Mouse (Mus musculus): ENCODE measurements around the gene Mdm1. TPM values are rescaled to one million over a fixed set of nuclear protein-coding genes. Genes with fewer than 3 reads are reported as not detected.
A peak's percentile ranks its signal among the peaks of the same experiment; 100 is the strongest.

The Mdm1 gene
- total RNA-seq, 2 experiments from 2014 or later, result 9.5 to 10.5 TPM

DNA sequence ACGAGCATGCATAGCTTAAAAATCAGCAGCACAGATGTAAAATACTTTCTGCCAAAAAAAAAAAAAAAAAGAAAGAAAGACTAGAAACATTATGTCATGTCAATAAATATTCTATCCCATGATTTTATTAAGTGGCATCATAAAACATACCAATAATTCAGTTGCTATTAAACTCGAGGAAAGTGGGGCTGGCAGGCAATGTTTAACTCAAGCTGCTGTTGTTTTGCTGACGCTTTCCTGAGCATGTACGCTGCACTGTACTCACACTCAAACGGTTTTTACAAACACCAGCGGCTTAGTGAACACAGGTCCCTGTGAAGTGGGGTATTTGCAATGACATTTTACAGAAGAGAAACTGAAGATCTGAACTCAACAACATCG is 30.7 kb upstream of the Mdm1 start:
- no peak for TF ChIP-seq CTCF (conservative IDR thresholded peaks at IDR 0.05)
- H3K4me3 ChIP-seq, result no peak overlapping the region
- DNase-seq (ENCODE audit: low spot score in 2 of 2), result no peak
- H3K27ac ChIP-seq, result no peak overlapping the region

DNA sequence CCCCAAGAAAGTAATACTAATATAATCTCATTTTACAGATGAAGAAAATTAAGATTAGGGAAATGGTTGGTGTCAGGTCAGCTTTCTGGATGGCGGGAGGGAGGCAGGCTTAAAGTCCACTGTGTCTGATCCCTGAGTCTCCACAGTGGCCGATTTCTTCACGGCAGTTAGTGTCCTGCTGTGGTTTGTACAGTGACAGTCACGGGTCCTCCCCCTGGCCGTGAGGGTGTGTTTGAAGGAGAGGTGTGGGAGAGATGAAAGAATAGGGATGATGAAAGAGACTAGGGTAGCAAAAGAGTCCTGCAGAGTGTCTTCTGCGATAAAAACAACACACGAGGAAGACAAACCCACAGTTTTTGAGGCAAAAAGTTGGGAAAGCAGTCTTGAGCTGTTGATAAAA is 30.0 kb upstream of the Mdm1 start:
- Histone ChIP-seq H3K4me3 (no peak overlapping the region), H3K27ac (no peak overlapping the region)
- DNase-seq (ENCODE audit: low spot score in 2 of 2), result no peak
- no peak for TF ChIP-seq CTCF (conservative IDR thresholded peaks at IDR 0.05)

DNA sequence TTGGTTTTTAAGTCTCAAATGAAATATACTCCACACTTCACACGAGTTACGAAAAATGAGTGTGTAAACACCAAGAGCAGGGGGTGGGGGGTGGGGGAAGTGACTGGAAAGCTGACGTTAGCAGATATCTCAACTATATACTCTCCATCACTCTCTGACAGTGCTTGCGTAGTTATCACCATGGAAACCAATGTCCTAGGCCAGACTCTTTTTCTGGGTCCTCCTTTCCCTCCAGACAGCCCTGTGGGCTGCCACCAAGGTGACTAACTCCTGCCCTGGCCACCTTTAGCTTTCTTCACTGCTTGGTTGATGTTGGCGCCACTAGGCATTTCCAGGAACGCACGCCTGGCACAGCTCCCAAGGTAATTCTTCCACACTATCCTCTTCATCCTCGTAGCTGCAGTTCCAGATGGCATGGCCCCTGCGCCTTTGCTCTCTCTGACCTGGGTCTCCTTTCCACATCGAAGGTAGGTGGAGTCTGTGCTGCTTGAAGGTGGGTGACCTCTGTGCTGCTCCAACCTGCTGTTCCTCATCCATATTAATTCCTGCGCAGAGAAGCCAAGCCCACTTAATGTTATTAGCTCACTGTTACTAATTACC is 29.2 kb upstream of the Mdm1 start:
- no peak for TF ChIP-seq CTCF (conservative IDR thresholded peaks at IDR 0.05)
- DNase-seq (ENCODE audit: low spot score in 2 of 2), result no peak
- no peak overlapping the region for H3K27ac ChIP-seq
- H3K4me3 ChIP-seq, result no peak overlapping the region

DNA sequence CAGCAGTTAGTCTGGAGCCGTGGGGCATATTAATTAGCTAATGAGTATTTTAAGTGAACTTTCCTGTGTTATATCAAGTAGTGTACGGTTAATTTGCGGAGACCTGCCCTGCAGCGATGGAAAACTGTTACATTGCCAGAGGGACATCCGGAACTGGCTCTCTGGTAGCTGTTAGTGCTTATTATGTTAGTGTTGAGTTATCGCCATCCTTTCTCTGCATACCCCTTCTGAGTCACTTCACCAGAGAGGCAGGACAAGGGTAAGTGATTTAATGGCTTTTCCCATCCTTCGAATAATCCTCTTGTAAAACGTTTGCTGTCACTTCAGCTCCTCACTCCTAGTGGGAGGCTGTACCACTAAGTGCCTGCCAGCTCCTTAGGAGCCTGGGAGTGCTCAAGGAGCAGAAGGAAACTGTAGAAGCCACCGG is 28.3 kb upstream of the Mdm1 start:
- Histone ChIP-seq H3K4me3 (no peak overlapping the region), H3K27ac (no peak overlapping the region)
- no peak for DNase-seq (ENCODE audit: low spot score in 2 of 2)
- no peak for TF ChIP-seq CTCF (conservative IDR thresholded peaks at IDR 0.05)

DNA sequence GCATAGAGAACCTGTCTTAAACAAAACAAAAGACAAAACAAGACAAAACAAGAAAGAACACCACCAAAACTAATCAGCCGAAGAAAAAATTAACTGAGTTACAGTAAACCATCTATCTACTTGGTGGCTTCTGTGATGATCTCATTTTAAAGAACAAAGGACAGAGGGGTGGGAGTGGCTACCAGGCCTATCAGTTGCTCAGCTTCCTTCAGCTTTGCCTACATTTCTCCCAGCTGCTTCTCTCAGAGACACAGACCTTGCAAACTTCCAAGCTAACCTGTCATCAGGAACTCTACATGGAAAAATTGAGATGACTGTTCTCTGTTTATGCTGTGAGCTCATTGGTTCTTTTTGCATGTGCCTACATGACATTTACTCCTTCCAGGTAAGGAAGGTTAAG is 27.3 kb upstream of the Mdm1 start:
- no peak for TF ChIP-seq CTCF (conservative IDR thresholded peaks at IDR 0.05)
- no peak overlapping the region for H3K4me3 ChIP-seq
- H3K27ac ChIP-seq, result no peak overlapping the region
- DNase-seq (ENCODE audit: low spot score in 2 of 2), result no peak

DNA sequence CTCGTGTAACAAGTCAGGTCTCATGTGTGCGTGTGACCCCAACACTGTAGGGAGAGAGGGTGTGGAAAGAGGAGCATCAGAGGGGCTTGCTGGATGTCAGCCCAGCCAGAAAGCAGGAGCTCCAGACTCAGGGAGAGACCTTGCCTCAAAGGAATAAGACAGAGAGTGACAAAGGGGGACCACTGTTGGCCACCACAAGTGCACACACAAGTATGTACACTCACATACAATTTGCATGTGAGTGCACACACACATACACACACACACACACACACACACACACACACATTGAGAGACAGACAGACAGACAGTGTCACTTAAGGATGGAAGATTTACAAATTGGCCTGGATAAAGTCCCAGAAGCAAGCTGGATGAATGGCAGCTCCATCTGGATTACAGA is 25.2 kb upstream of the Mdm1 start:
- Histone ChIP-seq H3K27ac (no peak overlapping the region), H3K4me3 (no peak overlapping the region)
- TF ChIP-seq CTCF (conservative IDR thresholded peaks at IDR 0.05), result no peak
- no peak for DNase-seq (ENCODE audit: low spot score in 2 of 2)

DNA sequence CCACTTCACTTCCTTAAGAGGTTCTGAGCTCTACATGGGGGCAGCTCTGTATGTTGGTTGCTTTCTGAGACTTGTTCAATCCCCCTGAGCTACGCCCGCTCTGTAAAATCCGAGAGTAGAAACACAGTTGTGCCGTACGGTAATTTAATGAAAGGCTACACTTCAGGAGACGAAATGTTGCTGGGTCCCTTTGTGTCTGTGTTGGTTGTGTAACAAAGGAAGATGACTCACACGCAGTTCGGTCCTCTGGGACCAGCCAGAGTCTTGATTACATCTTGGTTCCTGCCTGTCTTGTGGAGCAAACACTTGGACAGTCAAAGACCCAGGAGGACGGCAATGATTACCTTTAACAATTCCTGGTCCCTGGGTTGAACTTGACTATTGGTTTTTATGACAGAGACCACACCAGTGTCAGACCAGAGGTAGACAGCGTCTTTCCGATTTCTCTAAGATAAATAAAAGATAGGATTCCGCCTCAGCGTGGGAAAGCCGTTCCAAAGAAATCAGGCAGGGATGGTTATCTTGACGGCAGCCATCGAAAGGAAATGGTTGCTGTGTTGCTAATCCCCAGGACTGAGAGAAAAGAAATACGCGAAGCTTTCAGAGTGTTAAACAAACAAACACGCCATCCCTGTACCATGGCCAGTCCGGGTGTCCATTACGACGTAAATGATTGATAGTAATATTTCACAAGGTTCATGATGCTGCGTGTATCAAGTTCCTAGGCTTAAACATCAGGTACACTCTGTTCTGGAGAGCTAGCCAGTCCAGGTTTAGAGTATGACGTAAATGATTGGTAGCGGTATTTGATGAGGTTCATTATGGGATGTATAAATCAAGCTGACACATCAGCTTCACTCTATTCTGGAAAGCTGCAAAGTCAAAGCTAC is 20.3 kb upstream of the Mdm1 start:
- Histone ChIP-seq H3K27ac (peak overlapping the region; percentile 74; the same call in 1 of the 2 replicates), H3K4me3 (no peak overlapping the region)
- no peak for DNase-seq (ENCODE audit: low spot score in 2 of 2)
- no peak for TF ChIP-seq CTCF (conservative IDR thresholded peaks at IDR 0.05)

DNA sequence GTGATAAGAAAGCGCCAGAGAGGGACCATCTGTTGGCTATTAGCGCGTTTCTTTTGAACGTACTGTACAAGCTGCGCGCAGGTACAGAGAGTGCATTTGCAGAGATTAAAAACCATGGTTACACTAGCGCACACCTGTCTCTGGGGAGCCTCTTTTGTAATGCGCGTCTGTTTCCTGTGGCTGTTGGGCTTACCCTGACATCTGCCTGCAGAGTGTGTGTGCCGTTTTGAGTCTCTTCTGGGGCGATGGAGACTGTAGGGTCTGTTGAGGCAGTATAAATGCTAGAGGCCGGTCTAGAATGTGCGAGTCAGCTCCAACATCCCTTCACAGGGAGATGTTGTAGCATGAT is 19.7 kb upstream of the Mdm1 start:
- H3K4me3 ChIP-seq, result no peak overlapping the region

DNA sequence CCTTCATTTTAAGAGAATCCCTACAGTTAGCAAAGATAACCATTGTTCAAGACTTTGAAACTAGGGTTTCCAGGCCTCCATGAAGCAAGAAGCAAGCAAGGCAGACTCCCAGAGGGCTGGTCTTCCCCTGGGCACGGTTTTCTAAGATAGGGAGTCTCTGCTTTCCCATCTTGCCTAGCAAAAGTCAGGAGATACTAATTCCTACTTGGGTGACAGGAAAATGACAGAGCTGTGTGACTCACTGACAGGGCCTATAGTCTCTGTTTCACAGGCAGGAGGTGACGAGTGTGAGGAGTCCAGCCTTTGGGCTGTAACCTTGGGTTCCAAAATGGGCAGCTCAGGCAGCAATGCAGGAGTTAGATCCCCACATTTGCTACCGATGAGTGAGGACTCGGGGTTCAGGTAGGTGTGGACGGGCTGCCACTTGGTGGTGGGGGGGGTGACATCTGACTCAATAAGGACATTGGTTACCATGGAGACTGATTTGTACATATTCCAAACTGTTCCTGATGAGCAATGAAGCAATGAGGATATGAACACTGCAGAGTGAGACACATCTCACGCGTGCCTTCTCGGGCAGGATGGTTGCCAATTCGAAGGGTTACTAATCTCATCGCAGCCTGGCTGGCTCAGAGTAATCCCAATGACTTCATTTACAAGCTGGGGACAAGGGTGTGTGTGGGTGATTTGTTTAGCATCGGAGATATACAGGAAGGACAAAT is 19.0 kb upstream of the Mdm1 start:
- no peak overlapping the region for H3K4me3 ChIP-seq
- peak; percentile 22 to 57 for DNase-seq (ENCODE audit: low spot score in 2 of 2)
- peak overlapping the region; percentile 74 for H3K27ac ChIP-seq
- no peak for TF ChIP-seq CTCF (conservative IDR thresholded peaks at IDR 0.05)

More for the DNA sequence above, 19.7 kb upstream of the Mdm1 start:
- H3K27ac ChIP-seq, result peak overlapping the region; percentile 74; the same call in 1 of the 2 replicates
- DNase-seq (ENCODE audit: low spot score in 2 of 2), result peak; percentile 19 to 46
- TF ChIP-seq CTCF (conservative IDR thresholded peaks at IDR 0.05), result no peak

DNA sequence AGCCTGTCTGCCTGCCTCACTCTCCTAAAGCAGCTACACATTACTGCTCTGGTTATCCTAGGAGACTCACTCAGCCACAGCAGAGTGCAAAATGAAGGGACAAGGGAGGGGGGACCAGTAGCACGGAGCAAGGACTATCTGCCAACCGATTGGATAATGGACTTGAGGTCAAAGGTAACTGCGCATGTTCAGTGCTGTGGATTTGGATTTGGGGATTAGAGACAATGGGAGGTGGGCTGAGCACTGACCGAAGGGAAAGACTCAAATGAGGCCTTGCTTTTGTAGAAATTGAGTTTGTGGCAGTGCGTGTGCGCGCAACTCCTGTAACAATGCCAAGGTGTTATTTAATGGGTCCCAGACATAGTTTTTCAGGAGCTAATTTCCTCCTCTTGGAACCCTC is 16.4 kb upstream of the Mdm1 start:
- no peak overlapping the region for H3K27ac ChIP-seq
- no peak for DNase-seq (ENCODE audit: low spot score in 2 of 2)
- no peak overlapping the region for H3K4me3 ChIP-seq
- TF ChIP-seq CTCF (conservative IDR thresholded peaks at IDR 0.05), result no peak

DNA sequence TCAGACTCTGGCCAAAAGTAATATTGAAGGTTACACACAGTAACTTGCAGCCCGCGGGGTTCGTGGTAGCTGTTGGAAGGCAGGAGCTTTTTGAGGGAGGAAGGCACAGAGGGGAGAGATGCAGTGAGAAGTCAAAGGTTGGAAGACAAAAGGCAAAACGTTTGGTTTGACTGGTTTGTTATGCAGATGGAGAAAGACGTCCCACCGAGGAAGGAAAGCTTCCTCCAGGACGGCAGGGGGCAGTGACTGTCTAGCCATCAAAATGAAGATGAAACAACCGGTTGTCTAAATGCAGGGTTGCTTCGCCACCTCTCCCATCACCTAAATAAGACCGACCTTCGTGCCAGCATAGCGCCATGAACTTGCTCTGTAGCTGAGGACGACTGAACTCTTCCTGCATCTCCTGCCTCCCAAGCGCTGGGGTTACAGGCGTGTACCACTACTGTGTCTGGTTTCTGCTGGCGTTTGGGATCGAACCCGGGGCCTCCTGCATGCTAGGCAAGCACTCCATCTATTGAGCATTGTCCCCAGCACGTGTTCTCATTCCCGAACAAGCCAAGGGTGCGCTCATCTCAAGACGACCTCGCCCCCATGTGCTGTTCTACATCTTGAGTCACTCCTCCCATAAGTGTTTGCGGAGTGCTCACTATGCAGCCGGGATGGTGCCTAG is 15.7 kb upstream of the Mdm1 start:
- no peak for DNase-seq (ENCODE audit: low spot score in 2 of 2)
- TF ChIP-seq CTCF (conservative IDR thresholded peaks at IDR 0.05), result no peak
- Histone ChIP-seq H3K27ac (no peak overlapping the region), H3K4me3 (no peak overlapping the region)

DNA sequence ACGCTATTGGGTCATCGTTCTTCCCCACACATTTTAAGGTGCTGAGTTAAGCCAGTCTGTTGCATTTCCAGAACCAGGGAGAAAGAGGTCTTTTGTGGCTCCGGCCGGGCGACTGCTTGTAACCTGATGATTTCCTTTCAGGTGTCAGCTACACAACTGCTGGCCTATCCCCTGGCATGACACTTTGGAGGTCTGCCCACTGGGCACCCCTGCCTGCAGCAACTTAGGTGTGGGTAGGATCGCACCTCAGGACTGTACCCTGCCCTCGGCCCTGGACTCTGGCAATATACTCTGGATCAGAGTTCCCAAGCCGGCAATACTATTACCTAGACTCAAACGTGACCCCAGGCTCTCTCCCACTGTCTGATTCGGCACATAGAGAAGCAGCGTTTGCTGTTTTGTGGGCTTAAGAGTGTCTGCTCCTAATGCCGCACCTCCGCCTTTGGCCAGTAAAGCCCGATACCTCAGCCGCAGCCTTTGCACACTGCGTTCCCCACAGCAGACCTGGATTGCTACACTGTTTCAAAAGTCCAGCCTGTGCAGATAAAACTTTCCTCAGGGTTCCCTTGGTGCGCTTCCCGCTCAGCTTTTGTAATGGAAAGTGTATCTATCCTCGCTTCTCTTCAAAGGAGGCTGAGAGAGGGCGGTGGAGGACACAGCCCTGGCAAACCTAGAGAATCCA is 12.5 kb upstream of the Mdm1 start:
- DNase-seq (ENCODE audit: low spot score in 2 of 2), result no peak
- no peak for TF ChIP-seq CTCF (conservative IDR thresholded peaks at IDR 0.05)

More for the DNA sequence above, 12.5 kb upstream of the Mdm1 start:
- Histone ChIP-seq H3K27ac (no peak overlapping the region), H3K4me3 (no peak overlapping the region)
